Mouse (Mus musculus): ENCODE data around the gene Defa31.
"Not testable (repeated sequence)": the region's sequence is repeated elsewhere in the genome, so short reads cannot be mapped to it uniquely, and the experiment has no call there.

The Defa31 gene

DNA sequence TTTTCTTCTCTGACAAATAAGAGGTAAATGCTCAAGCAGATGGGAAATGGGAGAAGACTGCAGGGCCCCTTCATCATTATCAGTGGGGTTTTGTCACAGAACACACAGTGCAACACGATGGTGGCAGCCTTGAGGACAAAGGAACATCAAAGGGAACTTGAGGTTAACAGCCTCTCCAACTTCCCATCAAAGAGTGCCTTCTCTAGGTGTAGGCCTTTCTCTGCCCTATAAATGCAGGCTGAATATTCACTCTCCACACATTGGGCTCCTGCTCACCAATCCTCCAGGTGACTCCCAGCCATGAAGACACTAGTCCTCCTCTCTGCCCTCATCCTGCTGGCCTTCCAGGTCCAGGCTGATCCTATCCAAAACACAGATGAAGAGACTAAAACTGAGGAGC is at the start of gene Defa31:
TSS of gene Defa31 (plus strand) at position 301 of the 400 bp plus-strand sequence.
- DNase-seq (ENCODE audit: extremely low read depth, insufficient read length, low spot score), result not testable (repeated sequence)

DNA sequence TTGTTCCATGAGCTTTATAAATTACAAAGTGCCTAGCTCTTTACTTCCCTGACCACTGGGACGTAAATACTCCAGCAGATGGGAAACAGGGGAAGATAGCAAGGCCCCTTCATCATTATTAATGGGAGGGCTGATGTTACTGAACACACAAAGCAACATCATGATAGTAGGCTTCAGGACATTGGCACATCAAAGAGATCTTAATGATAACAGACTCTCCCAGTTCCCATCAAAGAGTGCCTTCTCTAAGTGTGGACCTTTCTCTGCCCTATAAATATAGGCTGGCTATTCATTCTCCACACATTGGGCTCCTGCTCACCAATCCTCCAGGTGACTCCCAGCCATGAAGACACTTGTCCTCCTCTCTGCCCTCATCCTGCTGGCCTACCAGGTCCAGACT is 29.4 kb upstream of the Defa31 start, which contains the start of gene Defa22:
TSS of gene Defa22 (plus strand) at position 301 of the 400 bp plus-strand sequence.
- not testable (repeated sequence) for DNase-seq (ENCODE audit: extremely low read depth, insufficient read length, low spot score)

DNA sequence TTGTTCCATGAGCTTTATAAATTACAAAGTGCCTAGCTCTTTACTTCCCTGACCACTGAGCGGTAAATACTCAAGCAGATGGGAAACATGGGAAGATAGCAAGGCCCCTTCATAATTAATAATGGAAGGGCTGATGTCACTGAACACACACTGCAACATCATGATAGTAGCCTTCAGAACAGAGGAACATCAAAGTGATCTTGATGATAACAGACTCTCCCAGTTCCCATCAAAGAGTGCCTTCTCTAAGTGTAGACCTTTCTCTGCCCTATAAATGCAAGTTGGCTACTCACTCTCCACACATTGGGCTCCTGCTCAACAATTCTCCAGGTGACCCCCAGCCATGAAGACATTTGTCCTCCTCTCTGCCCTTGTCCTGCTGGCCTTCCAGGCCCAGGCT is 9.8 kb downstream of the Defa31 start, which contains the start of gene Gm15293:
TSS of gene Gm15293 (plus strand) at position 301 of the 400 bp plus-strand sequence.
- not testable (repeated sequence) for DNase-seq (ENCODE audit: extremely low read depth, insufficient read length, low spot score)
